Mouse (Mus musculus): Measurements from ENCODE around the gene Hspb3.

Gene Hspb3

DNA sequence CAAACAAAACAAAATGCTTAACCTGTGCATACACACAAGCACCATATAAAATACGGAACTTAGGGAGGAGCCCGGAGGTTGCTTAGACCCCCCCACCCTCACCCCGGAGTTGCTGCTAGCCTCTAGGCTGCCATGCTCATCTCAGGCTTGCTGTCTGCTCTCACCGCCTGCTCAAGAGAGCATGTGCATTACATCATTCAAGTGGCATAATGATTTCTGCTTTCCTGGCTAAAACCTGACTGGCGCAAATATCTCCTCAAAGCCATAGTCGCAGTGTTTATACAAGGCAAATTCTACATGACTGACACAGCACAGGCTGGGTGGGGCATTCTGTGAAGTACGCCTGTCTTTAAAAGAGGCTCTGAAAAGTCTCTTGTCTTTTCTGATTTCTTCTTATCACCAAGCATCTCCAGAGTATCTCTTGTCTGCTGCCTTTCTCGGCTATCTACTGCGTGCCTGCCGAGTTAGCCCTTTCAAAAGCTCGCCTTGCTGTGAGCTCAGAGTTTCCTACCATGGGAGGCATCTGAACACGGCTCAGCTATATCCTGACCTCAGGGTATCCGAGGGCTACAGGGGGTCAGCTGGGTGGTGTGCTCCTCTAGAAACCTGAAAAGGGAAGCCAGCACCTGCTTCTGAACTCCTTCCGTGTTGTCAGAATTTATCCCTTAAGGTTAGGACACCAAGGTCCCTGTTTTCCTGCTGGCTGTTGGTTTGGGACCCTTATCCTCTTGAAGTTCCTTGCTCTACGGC lies 28.6 kb downstream of the Hspb3 start:
- no peak for DNase-seq

DNA sequence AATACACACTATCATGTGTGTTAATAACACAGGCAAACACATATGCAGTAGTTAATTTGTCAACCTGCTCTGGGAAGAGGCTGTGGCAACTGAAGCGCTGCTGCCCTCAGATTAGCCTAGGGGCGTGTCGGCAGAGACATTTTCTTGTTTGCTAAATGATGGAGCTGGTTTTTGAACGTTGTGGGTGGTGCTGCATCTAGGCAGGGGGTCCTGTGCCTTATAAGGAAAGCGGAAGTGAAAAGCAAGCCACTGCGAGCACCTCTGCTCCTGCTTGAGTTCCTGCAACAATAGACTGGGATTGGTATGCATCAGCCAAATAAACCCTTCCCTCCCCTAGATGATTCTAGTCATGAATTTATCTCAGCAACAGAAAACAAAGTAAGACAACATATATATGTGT lies 31.0 kb downstream of the Hspb3 start:
- DNase-seq, result no peak

GRCm38 (mm10) chr13:113627601-113628000 lies 35.9 kb downstream of the Hspb3 start:
- DNase-seq, result no peak

DNA sequence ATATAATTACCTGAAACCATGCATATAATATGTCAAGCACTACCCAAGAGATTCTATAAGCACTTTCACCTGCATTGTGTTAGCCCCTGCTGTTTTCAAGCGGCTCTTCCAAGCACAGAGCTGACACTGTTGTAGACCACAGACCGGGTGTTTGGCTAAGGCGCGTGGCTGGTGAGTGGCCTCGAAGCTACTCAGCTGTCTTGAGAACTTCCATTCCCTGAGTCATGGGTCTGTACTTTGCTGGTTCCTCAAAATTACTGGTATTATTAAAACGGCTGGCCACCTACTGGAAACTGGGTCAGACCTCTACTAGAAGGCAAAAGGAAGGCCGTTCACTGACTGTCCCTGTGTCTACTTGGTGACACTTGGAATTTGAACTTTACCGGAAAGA lies 40.6 kb downstream of the Hspb3 start:
- no peak for DNase-seq

GRCm38 (mm10) chr13:113622122-113622864 lies 41.2 kb downstream of the Hspb3 start:
- no peak for DNase-seq

- DNase-seq, result no peak
Measured at GRCm38 (mm10) chr13:113619003-113619402, 44.5 kb downstream of the Hspb3 start.

DNA sequence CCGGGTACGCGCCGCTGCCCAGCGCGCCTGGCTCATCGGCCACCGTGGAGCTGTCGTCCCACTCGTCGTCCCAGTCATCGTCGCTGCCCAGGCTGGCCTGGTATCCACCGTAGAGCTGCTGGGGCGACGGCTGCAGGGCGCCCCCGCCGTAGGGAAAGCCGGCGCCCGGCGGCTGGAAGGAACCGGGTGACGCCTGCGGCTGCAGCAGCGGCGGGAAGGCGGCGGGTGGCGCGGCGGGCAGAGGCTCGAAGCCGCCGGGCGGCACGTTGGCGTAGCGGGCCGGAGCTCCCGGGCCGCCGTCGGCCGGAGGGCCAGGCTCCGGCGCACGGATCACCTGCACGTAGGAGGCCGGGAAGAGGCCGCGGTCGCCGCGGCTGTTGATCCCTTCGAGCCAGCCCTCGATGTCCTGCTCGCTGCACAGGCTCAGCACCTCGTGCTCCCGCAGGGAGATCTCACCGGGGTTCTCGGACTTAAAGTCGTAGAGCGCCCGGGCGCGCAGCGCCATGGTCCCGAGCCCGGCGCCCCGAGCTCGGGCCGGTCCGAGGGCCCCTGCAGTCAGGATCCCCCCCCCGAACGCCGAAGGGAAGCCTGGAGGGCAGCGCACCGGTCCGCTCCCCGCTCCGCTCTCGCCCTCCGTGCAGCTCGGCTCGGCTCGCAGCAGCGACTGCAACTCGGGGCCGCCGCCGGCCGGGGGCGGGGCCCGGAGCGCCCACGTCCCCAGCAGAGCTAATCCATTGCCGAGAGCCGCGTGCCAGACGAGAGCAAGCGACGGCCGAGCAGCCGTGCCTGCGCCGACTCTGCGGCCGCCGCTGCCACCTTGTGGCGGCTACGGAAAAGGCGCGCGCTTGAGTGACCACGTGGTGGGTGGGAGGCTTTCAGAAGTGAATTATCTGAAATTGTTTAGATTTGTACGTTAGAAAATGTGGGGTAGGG lies 45.3 kb downstream of the Hspb3 start, which contains the start of gene Snx18:
Gene Snx18, minus strand, starts transcription at position 674 of the 933 bp plus-strand sequence.
- peak; percentile 92 for DNase-seq

GRCm38 (mm10) chr13:113617338-113617890 lies 46.1 kb downstream of the Hspb3 start:
- DNase-seq, result peak; percentile 41

DNA sequence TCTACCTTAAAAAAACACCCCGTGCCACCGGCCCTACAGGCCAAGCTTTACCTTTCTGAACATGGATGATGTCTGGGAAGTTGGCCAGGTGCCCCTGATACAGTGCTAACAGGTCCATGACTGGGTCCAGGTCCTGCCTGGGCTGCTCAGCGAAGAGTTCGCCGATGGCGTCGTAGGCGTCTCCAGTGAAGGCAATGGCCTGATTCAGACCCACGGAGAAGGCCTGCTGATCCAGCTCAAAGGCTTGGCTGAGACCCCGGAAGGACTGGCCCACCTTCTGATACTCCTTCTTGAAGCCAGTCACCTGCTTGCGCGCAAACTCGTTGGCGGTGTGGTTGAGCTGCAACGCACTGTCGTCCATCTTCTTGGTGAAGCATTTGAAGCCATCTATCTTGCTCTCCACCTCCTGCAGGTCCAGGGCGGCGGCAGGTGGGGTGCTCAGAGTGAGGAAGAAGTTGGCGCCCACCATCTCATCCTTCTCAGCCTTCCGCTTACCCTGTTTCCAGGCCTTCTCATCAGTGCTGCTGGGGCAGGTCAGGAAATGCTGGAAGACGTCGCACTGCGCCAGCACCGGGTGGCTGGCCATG lies 46.6 kb downstream of the Hspb3 start:
- DNase-seq, result no peak

- DNase-seq, result peak; percentile 20
Measured at GRCm38 (mm10) chr13:113615971-113616671, 47.4 kb downstream of the Hspb3 start.

- no peak for DNase-seq
Measured at GRCm38 (mm10) chr13:113615546-113615941, 47.9 kb downstream of the Hspb3 start.

GRCm38 (mm10) chr13:113614635-113615545 lies 48.6 kb downstream of the Hspb3 start:
- DNase-seq, result peak; percentile 91

- no peak for DNase-seq
Measured at GRCm38 (mm10) chr13:113613882-113614281, 49.6 kb downstream of the Hspb3 start.

- no peak for DNase-seq
Measured at GRCm38 (mm10) chr13:113613341-113613740, 50.1 kb downstream of the Hspb3 start.
